Mouse (Mus musculus) spleen, adult 2 months (tissue): ENCODE results near the gene Ubr1.

Experiments
- CTCF ChIP-seq: fragments of 200-500 bp; IDR thresholded peaks from 2 replicates; pipeline ENCODE4 v1.5.1; 2011; ENCODE audit warnings: mild to moderate bottlenecking, inconsistent platforms; ENCODE audit not compliant: insufficient read depth, insufficient read length, insufficient replicate concordance; ENCODE audit errors: extremely low read depth
- POLR2A ChIP-seq: fragments of 200-500 bp; IDR thresholded peaks from 2 replicates; pipeline ENCODE4 v1.6.1; 2011; ENCODE audit warnings: low read depth, low read length, inconsistent platforms

DNA sequence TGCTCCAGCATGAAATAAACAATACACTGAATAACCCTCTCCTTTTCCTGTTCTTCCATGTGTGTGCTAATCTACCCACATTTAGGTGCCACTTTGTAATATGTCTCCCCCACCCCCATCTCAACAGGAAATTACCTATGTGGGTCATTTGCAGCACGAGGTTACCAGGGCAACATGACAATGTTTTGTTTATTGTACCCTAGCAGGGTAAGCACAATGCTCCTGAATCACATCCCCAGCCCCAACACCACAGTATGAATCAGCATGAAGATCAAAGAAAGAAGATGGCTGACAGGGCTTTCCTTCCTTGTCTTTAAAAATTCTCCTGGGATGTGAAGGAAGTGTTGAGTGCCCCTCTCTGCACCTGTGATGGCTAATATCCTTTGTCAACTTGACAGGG is 117.9 kb downstream of the Ubr1 start:
- TF ChIP-seq POLR2A, result no peak
- TF ChIP-seq CTCF, result no peak
